Mouse (Mus musculus) midbrain, embryonic 15.5 days (tissue): ENCODE results near the gene Vmn1r217. TPM values are rescaled to one million over a fixed set of nuclear protein-coding genes. Genes with fewer than 3 reads are reported as not detected.

ENCODE experiments used
- polyA plus RNA-seq: library from polyadenylated mRNA; unstranded; fragments of >200 nt; fragmentation: Nextera tagmentation; extraction: Ambion mirVana; gene quantifications from 2 replicates; pipeline ENCODE4 v1.2.1, GENCODE M21; 2015

Vmn1r217 gene
- polyA plus RNA-seq, 1 experiment from 2014 or later, result not detected

Other genes starting within 250 kb of the Vmn1r217 start
- gene Vmn1r212, start 234.0 kb downstream of the Vmn1r217 start, polyA plus RNA-seq, result not detected in 2 replicates
- not detected in 2 replicates for gene Vmn1r213, start 110.6 kb downstream of the Vmn1r217 start, polyA plus RNA-seq
- gene Vmn1r214, start 87.8 kb downstream of the Vmn1r217 start, polyA plus RNA-seq, result not detected in 2 replicates
- gene Vmn1r215, start 50.2 kb downstream of the Vmn1r217 start, polyA plus RNA-seq, result not detected in 2 replicates
- gene Vmn1r218, start 14.9 kb upstream of the Vmn1r217 start, polyA plus RNA-seq, result not detected in 2 replicates
- gene Vmn1r219, start 41.1 kb upstream of the Vmn1r217 start, polyA plus RNA-seq, result not detected in 2 replicates
- gene Vmn1r220, start 69.7 kb upstream of the Vmn1r217 start, polyA plus RNA-seq, result not detected in 2 replicates
- not detected in 2 replicates for gene Vmn1r221, start 95.9 kb upstream of the Vmn1r217 start, polyA plus RNA-seq
- gene Vmn1r222, start 117.7 kb upstream of the Vmn1r217 start, polyA plus RNA-seq, result not detected in 2 replicates
- not detected in 2 replicates for gene Vmn1r223, start 128.9 kb upstream of the Vmn1r217 start, polyA plus RNA-seq